Mouse (Mus musculus) hindbrain, embryonic 12.5 days (tissue): Measurements from ENCODE around the gene E2f7. TPM values are rescaled to one million over a fixed set of nuclear protein-coding genes. Genes with fewer than 3 reads are reported as not detected.
"Not testable (repeated sequence)": the region's sequence is repeated elsewhere in the genome, so short reads cannot be mapped to it uniquely, and the experiment has no call there.

Experiments used
- ATAC-seq: fragments of 200-750 bp; cut with Nextera tagmentation; 2 replicates; pipeline ENCODE4 v1.8.0; 2017; ENCODE audit warnings: moderate TSS enrichment; ENCODE audit not compliant: low FRiP score
- H3K27ac ChIP-seq: fragments of 300-500 bp; sonication (generic); 2 replicates; pipeline ENCODE4 v1.5.1; 2016; ENCODE audit warnings: mild to moderate bottlenecking
- H3K27me3 ChIP-seq: fragments of 300-500 bp; sonication (generic); 2 replicates; pipeline ENCODE4 v1.6.1; 2016; ENCODE audit warnings: mild to moderate bottlenecking
- H3K36me3 ChIP-seq: fragments of 300-500 bp; sonication (generic); 2 replicates; pipeline ENCODE4 v1.6.1; 2016; ENCODE audit warnings: mild to moderate bottlenecking
- H3K4me1 ChIP-seq: fragments of 300-500 bp; sonication (generic); 2 replicates; pipeline ENCODE4 v1.6.1; 2016
- H3K4me2 ChIP-seq: fragments of 300-500 bp; sonication (generic); replicated peaks from 2 replicates; pipeline ENCODE4 v1.6.1; 2016; ENCODE audit warnings: mild to moderate bottlenecking
- H3K4me3 ChIP-seq: fragments of 300-500 bp; sonication (generic); 2 replicates; pipeline ENCODE4 v1.5.1; 2016; ENCODE audit warnings: mild to moderate bottlenecking
- H3K9ac ChIP-seq: fragments of 300-500 bp; sonication (generic); 2 replicates; pipeline ENCODE4 v1.6.1; 2016; ENCODE audit warnings: mild to moderate bottlenecking, moderate library complexity
- H3K9me3 ChIP-seq: fragments of 300-500 bp; sonication (generic); replicated peaks from 2 replicates; pipeline ENCODE4 v1.6.1; 2016; ENCODE audit warnings: mild to moderate bottlenecking
- WGBS: fragments of 180-500 bp; shearing (Covaris S2); methylation state at CpG from one replicate; pipeline ENCODE4 v1.1.7; 2016; 5-methylcytosine and 5-hydroxymethylcytosine counted together
- polyA plus RNA-seq: library from polyadenylated mRNA; unstranded; fragments of >200 nt; fragmentation: Nextera tagmentation; extraction: Ambion mirVana; gene quantifications from 2 replicates; pipeline ENCODE4 v1.2.1, GENCODE M21; 2016

E2f7 gene
- polyA plus RNA-seq, 1 experiment from 2014 or later: 22.5 TPM

DNA sequence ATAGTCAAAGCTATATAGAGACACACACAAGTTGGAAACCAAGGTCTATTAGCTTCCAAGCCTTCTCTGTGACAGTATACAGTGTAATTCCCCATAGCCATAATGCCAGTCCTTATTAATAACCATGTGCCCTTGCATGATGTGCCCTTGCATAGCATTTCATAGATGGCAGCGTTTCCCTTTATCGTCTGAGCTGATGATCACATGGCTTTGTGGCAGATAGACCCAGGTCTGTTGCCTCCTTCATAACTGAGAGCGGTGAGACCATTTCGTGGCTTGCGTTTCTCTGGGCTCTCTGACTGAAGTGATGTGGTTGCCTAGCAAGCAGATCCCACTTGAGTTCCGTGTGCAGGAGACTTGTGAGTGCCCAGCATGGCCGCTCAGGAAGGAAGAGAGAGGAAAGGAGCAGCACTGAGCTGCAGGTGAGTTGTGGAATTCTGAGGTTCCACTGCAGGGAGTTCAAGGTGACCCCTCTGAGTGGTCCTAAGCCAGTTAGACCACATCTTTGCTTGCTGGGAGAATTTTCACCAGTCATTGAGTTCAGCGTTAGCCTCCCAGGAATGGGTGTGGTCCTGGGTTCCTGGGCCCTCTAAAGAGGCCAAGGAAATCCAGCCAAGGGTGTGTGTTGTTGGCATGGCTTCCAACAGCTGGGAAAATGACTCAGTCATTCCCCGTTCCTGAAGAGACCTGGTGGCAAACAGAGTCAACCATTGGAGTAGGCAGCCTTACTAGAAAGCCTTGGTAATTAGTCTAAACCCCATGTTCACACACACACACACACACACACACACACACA, 4.5 kb downstream of the E2f7 start:
- no peak overlapping the region for H3K27ac ChIP-seq
- no peak overlapping the region for H3K9ac ChIP-seq
- no peaks in the 10 kb centered on the region for H3K27me3 ChIP-seq
- no peaks in the 10 kb centered on the region for H3K9me3 ChIP-seq
- WGBS: 94% methylated on average over 9 of the region's 9 CpGs
- peaks cover 46% of the 10 kb centered on the region for H3K36me3 ChIP-seq
- no peak for ATAC-seq
- no peak overlapping the region for H3K4me2 ChIP-seq
- H3K4me1 ChIP-seq: peaks cover 13% of the 10 kb centered on the region
- H3K4me3 ChIP-seq: no peak overlapping the region

DNA sequence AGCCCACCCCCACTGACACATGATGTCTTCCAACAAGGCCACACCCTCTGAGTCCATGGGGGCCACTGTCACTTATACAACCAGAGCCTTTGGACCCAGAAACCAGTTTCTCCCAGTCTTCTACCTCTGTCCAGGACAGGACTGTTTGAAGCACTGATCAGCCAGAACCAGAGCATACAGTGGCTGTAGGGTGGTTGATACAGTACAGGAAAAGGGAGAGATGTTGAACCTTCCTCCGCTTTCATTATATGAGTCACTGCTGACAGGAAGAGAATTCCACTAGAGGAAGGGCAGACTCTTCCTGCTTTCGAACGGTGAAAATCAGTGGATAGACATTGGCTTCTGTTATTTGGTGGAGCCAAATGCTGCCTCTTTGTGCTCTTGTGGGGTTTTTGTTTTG, 7.6 kb downstream of the E2f7 start:
- Histone ChIP-seq H3K4me2 (no peak overlapping the region), H3K27me3 (no peaks in the 10 kb centered on the region), H3K9ac (no peak overlapping the region), H3K9me3 (no peaks in the 10 kb centered on the region), H3K36me3 (peaks cover 66% of the 10 kb centered on the region), H3K27ac (no peak overlapping the region), H3K4me3 (no peak overlapping the region), H3K4me1 (no peaks in the 10 kb centered on the region)
- 93% methylated on average over 3 of the region's 3 CpGs for WGBS
- no peak for ATAC-seq

DNA sequence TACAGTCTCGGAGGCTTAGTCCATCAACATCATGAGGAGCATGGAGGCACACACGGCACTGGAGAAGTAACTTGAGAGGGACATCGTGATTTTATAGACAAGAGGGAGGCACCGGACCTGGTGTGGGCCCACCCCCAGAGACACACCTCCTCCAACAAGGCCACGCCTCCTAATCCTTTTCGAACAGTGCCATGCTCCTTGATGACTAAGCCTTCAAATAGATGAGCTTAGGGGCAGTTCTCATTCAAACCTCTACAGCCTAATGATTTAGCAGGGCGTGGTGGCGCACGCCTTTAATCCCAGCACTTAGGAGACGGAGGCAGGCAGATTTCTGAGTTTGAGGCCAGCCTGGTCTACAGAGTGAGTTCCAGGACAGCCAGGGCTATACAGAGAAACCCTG, 10.3 kb downstream of the E2f7 start:
- ATAC-seq: no peak
- H3K9me3 ChIP-seq: no peaks in the 10 kb centered on the region
- no peak overlapping the region for H3K4me2 ChIP-seq
- no peaks in the 10 kb centered on the region for H3K4me1 ChIP-seq
- H3K27ac ChIP-seq: no peak overlapping the region
- no peak overlapping the region for H3K4me3 ChIP-seq
- H3K36me3 ChIP-seq: peaks cover 60% of the 10 kb centered on the region
- no peaks in the 10 kb centered on the region for H3K27me3 ChIP-seq
- 95% methylated on average over 10 of the region's 10 CpGs for WGBS
- H3K9ac ChIP-seq: no peak overlapping the region

DNA sequence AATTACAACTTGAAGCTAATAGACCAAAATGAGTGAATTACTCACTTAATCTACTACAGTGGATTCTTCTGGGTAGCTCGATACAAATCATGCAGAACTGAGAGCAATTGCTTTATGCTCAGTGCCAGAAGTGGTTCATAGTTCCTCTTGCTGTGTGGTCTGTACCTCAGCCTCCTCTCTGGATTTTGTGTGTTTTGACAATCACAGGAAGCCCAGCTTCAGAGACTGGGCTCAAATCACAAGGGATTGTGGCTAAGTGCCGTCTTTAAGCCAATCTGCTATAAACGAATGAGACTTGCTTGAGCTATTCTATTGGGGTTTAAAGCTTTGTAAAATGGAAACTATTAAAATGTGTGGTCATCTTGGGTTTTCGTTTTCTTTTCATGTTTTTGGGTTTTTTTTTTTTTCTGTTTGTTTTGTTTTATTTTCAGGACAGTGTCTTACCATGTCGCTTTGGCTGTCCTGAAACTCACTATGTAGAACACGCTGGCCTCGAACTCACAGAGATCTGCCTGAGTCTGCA, 11.1 kb downstream of the E2f7 start:
- H3K36me3 ChIP-seq: peaks cover 54% of the 10 kb centered on the region
- no peak for ATAC-seq
- WGBS: 91% methylated on average over 7 of the region's 7 CpGs
- H3K9me3 ChIP-seq: no peaks in the 10 kb centered on the region
- H3K27me3 ChIP-seq: no peaks in the 10 kb centered on the region
- no peaks in the 10 kb centered on the region for H3K4me1 ChIP-seq
- H3K27ac ChIP-seq: no peak overlapping the region
- no peak overlapping the region for H3K4me3 ChIP-seq
- no peak overlapping the region for H3K4me2 ChIP-seq
- H3K9ac ChIP-seq: no peak overlapping the region

DNA sequence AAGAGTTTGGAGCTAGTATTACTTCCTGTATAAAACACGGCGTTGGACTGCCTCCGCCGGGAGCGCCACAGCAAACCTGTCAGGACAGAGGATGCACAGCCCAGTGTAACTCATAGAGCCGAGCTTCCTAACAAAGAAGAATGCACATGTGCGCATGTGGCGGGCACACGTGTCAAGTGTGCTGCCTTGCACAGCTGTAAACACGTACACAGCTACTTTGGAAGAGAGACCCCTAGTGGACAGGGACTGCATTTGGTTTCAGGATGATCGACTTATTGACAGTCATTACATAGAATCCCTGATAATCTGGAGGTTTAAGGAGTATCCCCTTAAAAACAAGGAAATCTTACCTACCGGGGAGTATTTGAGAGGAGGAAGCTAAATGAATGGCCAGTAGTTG, 15.3 kb downstream of the E2f7 start:
- H3K4me1 ChIP-seq, H3K9me3 ChIP-seq, H3K9ac ChIP-seq, H3K27ac ChIP-seq, H3K27me3 ChIP-seq, H3K4me3 ChIP-seq, H3K4me2 ChIP-seq: not testable (repeated sequence)
- WGBS: 61% methylated on average over 7 of the region's 12 CpGs
- ATAC-seq: peak; percentile 38; the same call in 1 of the 2 replicates
- peaks cover 44% of the 10 kb centered on the region for H3K36me3 ChIP-seq

DNA sequence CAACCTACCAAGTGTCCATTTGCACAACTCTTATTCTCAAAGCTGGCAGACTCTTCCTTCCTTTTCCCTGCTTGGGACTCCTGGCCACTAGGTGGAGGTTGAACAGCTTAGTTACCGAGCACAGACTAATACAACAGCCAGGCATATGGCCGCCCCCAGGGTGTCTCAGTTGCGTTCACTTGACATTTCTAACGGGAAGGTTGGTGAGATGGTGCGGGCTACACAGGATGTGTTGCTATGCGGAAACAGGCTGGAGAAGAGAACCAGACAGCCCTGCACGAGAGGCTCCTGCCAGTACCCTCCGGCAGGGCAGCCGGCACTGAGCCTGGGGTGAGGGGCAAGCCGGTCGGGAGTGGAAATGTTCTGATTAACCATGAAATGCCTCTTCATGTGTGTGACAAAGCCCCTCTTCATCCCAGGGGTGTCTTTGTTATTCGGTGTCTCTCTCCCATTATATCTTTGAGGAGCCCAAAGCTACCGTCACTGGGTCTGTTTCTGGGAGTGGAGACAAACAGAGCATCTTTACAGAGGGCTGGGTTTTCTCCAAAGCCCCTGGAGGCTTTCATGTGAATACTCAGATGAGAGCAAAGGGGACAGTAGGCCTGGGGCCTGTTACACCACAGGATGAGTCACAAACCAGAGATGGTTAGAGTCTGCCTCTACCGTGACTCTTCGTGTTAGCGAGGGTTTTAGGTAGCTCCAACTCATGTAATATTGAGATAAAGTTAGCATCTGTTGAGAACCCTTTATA, 17.1 kb downstream of the E2f7 start:
- H3K4me3 ChIP-seq: no peak overlapping the region
- peak overlapping the region; percentile 38 for H3K4me2 ChIP-seq
- no peaks in the 10 kb centered on the region for H3K27me3 ChIP-seq
- H3K36me3 ChIP-seq: peaks cover 47% of the 10 kb centered on the region
- peak; percentile 82 for ATAC-seq
- H3K9me3 ChIP-seq: no peaks in the 10 kb centered on the region
- peaks cover 7% of the 10 kb centered on the region; the same call in 1 of the 2 replicates for H3K4me1 ChIP-seq
- 60% methylated on average over 16 of the region's 16 CpGs for WGBS
- H3K27ac ChIP-seq: peak overlapping the region; percentile 30; the same call in 1 of the 2 replicates
- H3K9ac ChIP-seq: no peak overlapping the region

DNA sequence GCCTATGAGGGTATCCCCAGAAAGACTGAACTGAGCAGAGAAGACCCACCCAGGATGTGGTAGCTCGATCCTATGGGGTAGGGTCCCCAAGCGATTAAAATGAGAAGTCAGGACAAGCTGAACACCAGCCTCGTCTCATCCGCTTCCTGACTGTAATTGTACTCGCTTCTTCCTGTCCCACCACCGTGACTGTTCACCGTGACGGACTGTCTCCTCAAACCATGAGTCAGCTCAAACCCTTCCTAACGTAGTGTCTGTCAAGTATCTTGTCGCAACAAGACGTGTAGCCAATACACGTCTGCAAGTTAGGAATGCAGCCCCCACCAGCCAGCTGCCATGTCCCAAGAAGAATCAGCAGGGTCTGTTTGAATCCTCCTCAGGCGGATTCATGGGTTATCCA, 18.2 kb downstream of the E2f7 start:
- Histone ChIP-seq H3K27me3 (no peaks in the 10 kb centered on the region), H3K9ac (no peak overlapping the region), H3K4me3 (no peak overlapping the region), H3K27ac (no peak overlapping the region), H3K9me3 (no peaks in the 10 kb centered on the region), H3K36me3 (peaks cover 51% of the 10 kb centered on the region), H3K4me1 (peaks cover 7% of the 10 kb centered on the region; the same call in 1 of the 2 replicates), H3K4me2 (no peak overlapping the region)
- ATAC-seq: no peak
- 91% methylated on average over 13 of the region's 13 CpGs for WGBS

DNA sequence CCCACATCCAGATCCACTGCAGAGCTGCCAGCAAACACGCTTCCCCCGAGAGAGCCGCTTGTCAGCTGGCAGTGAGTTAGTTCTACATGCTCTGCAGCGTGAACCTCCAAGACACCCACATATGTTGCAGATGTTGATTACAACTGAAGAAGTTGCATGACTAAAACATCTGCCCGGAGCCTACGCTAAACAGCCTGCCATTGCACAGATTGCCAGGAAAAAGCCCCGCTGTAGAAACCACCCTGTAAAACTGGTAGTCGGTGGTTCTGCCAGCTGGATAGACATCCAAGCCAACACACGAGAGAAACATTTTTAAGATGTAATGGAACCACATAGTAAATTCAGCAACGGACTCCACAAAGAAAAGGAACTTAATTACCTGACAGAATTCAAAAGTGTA, 24.3 kb downstream of the E2f7 start:
- Histone ChIP-seq H3K4me3 (no peak overlapping the region), H3K4me2 (no peak overlapping the region), H3K9me3 (no peaks in the 10 kb centered on the region), H3K27me3 (no peaks in the 10 kb centered on the region), H3K9ac (no peak overlapping the region), H3K4me1 (no peaks in the 10 kb centered on the region), H3K36me3 (peaks cover 70% of the 10 kb centered on the region), H3K27ac (no peak overlapping the region)
- WGBS: 91% methylated on average over 10 of the region's 10 CpGs
- ATAC-seq: no peak

DNA sequence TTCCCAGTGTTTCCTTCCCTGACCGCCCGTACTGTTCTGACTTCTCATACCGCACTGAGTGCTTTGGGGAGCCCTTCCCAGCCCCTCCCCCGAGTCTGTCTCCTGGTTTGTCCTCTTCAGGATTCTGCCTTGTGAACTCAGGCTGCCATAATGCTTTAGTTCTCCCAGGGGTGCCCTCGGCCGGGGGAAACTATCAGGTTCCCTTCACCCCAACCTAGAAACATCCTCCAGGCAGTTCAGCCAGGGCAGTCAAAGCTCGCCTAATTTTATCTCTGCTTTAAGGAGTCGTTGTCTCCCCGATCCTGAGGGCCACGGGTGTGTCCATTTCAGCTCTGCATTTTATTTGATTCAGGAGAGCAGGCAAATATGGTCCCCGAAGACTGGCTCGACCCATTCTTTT, 28.0 kb downstream of the E2f7 start:
- Histone ChIP-seq H3K4me1 (no peaks in the 10 kb centered on the region), H3K4me3 (no peak overlapping the region), H3K4me2 (no peak overlapping the region), H3K36me3 (peaks cover 46% of the 10 kb centered on the region), H3K9me3 (no peaks in the 10 kb centered on the region), H3K27me3 (no peaks in the 10 kb centered on the region), H3K27ac (no peak overlapping the region), H3K9ac (no peak overlapping the region)
- 91% methylated on average over 12 of the region's 12 CpGs for WGBS
- ATAC-seq: no peak

DNA sequence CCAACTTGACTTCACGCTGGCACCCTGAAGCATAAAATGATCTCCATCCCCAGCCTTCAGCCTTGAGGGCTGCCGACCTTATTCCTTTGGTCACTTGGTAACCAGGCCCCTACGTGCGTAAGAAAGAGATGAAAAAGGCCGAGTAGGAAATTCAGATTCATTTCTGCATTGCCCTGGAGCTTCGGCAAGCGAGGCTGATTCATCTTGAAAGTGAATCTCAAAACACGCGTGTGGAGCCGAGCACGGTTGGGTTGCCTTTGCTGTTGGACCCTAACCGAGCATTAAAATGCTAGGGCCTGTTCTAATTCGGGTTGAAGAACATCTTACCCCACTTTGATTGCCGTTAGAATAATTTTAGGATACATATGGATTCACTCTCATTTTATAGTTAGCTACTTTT, 28.6 kb downstream of the E2f7 start:
- Histone ChIP-seq H3K9me3 (no peaks in the 10 kb centered on the region), H3K4me3 (no peak overlapping the region), H3K9ac (no peak overlapping the region), H3K27ac (no peak overlapping the region), H3K27me3 (no peaks in the 10 kb centered on the region), H3K36me3 (peaks cover 43% of the 10 kb centered on the region), H3K4me2 (no peak overlapping the region), H3K4me1 (no peaks in the 10 kb centered on the region)
- 97% methylated on average over 14 of the region's 14 CpGs for WGBS
- ATAC-seq: no peak

DNA sequence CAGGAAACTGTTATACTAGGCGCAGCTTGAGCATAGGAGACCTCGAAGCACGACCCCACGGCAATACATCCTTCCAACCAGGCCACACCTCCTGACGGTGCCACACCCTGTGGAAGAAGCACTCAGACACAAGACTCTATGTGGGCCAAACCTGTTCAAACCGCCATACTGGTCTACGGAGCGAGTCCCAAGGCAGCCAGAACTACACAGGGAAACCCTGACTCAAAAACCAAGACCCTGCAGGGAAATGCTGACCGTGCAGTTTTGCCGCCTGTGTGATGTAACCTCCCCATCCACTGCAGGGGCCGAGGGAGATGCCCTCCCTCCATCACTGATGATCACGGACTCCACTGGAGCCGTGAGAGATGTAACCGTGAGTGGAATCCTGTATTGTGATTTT, 36.5 kb downstream of the E2f7 start:
- Histone ChIP-seq H3K4me2 (no peak overlapping the region), H3K27ac (no peak overlapping the region), H3K9ac (no peak overlapping the region), H3K4me3 (no peak overlapping the region), H3K9me3 (no peaks in the 10 kb centered on the region), H3K4me1 (no peaks in the 10 kb centered on the region), H3K36me3 (peaks cover 53% of the 10 kb centered on the region), H3K27me3 (no peaks in the 10 kb centered on the region)
- 94% methylated on average over 14 of the region's 14 CpGs for WGBS
- ATAC-seq: no peak

DNA sequence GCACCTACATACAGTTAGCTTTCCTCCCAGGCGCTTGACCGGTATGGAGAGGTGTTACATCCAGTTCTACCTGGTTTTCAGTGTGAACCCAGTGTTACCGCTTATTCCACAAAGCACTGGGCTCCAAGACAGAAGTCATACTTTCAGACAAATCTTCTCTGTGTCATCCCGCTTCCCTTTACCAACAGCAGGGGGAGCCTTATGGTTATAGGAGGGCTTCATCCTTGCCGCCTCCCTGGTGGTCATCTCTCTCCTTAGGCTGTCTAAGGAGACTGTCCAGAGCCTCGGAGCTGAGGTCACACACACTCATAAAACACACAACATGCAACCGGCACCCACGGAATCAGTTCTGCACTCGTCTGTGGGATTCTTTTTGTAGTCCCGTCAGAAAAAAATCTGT, 37.4 kb downstream of the E2f7 start:
- no peak for ATAC-seq
- Histone ChIP-seq H3K4me2 (no peak overlapping the region), H3K9ac (no peak overlapping the region), H3K4me1 (no peaks in the 10 kb centered on the region), H3K27me3 (no peaks in the 10 kb centered on the region), H3K9me3 (no peaks in the 10 kb centered on the region), H3K27ac (no peak overlapping the region), H3K36me3 (peaks cover 53% of the 10 kb centered on the region), H3K4me3 (no peak overlapping the region)
- WGBS: 81% methylated on average over 10 of the region's 10 CpGs
